Mouse (Mus musculus) layer of hippocampus, adult 9-11 months (tissue): ENCODE data around the gene Sox5.

Experiments
- DNase-seq: peaks from one replicate; pipeline ENCODE4 v3.0.0; 2022

Sox5 gene

DNA sequence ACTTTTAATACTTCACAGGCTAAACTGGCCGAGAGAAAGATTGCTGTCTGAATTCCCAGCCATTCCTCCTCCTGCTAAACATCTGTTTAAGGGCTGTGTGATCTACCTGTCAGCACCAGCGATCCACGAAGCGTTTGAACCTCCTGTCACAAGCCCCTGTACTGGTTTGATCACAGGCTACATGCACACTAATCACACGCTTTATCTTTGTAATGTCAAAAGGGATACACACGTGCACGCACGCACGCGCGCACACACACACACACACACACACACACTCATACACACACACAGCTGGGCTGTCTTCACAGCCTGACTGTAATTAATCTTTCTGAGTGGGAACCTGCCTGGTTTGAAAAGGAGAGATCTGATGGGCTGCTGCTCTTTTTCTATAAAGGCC is 784.2 kb downstream of the Sox5 start:
- no peak for DNase-seq

DNA sequence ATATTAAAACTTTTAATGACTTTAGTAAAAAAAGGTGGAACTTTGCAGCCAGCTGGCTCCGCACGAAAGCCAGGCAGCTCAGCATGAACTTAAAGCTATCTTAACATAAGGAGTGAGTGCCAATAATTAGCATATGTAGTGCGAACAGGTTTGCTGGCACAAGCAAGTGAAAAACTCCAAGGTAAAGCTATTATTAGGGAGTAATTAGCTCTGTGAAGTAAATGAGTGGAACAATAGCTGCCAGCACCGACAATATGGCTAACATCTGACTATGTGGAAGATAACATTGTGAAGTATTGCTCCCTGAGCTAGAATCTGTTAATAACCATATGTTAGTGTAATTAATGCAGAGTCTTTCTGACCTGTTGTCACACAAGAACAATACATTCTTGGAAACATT is 786.7 kb downstream of the Sox5 start:
- DNase-seq = peak; percentile 39

DNA sequence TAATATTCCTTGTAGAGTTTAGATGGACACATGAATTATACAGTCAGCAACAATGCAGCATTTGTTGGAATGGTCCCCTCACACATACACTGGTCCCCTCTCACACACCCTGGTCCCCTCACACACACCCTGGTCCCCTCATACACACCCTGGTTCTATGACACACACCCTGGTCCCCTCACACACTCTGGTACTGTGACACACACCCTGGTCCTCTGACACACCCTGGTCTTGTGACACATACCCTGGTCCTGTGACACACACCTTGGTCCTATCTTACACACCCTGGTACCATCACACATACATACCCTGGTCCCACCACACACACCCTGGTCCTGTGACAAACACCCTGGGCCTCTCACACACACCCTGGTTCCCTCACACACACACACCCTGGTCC is 794.2 kb downstream of the Sox5 start:
- no peak for DNase-seq

DNA sequence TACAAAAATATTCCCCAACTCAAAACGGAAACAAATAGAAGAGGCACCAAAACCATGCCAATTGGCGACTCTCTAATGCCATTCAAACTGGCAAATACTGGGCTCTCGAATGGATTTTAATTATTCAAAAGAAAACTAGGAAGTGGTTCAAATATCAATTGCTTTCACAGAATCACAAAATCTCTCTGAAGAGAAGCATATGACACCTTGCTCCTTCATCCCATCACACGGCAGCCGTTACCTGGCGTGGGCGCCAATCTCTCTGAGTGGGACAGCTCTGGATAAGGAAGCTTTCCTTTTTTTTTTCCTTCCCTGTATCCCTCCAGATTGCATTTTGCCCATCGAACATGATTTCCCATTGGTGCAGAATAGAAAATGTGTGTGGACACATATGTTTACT is 801.6 kb downstream of the Sox5 start:
- no peak for DNase-seq

DNA sequence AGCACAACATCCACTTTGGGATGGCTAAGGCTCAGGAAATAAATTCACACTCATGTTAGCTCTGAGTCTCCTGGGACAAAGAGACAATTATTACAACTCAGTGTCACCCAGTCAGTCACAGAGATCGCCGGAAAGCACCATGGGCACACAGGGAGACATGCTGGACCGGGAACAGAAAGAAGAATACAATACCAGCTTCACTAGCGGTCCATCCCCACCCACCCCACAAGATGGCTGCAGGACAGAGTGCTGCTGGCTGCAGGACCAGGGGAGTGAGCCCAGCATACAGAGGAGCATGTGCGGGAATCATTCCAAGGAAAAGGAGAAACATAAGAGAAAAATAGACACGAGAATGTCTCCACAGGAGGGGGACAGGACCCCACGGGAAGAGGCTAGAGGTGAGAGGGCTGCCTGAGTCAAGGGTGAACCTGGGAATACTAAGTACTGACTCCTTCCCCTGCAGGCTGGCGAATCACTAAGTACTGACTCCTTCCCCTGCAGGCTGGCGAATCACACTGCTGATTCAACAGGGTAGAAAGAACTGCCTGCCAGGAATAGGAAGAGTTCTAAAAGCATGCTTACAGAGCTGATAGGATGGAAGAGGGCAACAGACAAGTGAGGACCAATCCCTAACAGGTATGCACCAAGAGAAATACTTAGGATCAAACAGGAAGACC is 813.9 kb downstream of the Sox5 start:
- no peak for DNase-seq

DNA sequence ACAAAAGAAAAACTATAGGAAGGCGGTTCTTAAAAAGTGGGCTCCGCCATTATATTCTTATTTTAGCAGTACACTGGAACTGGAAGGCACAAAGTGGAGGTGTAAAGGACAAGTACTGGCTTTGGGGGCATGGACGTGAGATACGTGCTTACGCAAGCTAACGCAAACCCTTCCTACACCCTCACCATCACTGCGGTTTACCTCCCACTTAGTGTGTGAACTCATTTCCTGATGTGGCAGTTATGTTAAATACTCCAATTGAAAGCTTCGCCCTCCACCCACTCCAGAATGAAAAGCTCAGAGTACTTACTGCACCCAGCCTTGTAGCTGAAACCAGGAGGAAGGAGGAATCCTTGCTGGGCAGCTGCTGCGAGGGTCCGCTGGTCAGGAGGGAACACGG is 821.3 kb downstream of the Sox5 start:
- no peak for DNase-seq

DNA sequence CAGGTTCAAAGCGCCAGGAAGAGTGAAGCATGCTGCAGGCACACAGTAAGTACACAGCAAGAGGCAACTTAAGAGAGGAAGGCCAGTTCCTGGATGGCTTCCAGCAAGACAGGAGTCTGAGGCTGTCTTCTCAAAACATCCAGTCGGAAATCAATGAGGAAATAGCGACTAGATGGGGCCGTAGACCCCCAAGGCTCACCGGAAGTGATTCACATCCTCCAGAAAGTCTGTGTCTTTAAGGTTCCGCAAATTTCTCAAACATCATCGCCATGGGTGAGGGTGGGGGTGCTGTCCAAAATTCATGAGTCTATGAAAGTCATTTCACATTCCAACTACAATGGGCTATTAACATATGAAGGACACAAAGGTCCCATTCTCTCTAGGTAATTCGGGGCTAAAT is 821.7 kb downstream of the Sox5 start:
- no peak for DNase-seq

DNA sequence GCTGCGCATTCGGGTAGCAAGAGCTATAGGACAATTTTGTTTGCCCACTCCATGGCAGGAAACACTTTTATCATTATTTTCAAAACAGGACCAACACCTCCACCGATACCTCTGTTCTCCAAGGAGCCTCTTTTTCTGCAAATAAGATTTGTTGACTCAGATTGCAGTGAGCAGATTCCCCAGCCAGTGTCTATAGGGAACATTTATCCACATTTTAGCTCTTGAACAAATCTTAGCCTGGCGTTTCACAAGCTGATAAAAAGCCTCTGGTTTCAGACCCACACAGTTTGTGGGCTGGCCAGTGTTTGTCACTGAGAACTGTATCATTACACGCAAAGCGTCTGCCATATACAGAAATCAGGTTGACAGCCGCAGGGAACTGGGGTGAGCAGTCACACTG is 823.4 kb downstream of the Sox5 start:
- no peak for DNase-seq

DNA sequence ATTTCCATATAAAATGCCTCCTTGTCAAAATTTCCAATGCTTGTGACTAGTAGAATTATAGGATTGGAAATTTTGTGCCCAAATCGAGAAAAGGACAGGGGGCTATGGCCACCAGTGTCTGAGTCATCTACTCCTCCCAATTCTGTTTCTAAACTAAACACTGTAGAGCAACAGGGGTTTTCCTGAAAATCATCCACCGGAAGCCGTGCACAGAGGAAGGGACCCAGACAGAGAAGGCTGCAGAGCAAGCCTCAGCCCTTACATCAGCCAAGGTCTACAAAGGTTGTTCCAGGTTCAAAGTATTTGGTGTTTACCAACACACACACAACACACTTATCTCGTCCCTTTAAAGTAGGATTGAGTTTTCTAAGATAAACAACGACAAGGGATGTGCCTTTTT is 824.7 kb downstream of the Sox5 start:
- DNase-seq = no peak

DNA sequence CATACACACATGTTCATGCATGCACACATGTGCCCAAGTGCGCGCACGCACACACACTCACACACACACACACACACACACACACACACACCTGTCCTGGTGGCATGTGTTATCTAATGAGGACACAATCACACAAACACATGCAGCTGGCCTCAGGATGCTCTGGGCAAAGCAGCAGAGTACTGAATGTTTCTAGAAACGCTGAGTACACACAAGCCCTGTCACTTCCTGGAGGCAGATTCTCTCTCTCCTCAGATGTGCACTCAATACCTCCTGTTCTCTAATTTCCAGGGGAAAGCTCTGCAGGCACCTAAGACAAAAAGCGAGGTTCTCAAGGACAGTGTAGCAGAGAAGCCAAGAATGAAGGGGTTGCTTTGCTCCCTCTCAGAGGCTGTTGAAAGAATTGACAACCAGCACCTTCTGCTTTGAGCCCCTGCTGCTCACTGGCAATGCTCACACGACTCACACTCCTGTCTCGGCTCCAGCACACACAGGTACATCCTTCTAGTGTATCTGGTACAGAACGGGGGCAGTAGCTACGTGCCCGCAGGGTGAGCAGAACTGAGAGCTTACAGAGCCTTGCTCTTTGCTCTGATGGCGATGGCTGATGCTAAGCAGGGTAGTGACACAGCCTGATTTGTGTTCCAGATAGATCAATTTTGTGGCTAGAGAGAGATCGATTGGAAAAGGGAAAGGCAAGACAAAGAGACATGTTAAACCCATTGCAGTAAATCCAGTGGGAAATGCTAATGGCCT is 833.0 kb downstream of the Sox5 start:
- no peak for DNase-seq

DNA sequence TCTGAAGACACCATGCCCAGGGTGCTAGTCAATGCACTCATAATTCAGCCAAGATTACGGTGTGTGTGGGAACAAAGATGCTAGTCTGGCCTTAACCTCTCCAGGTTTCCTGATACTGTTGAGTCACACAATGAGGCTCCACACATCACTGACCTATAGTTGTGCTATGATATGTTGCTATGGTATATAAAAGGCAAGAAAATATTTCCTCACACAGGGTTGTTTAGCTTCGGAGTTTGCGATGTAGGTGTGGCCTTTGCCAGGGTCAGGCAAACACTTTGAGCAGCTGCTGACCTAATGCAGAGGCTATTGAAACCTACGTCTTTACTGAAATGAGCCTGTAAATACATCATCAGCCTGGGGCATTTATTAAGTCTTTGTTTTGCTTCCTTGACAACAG is 833.7 kb downstream of the Sox5 start:
- DNase-seq = no peak

DNA sequence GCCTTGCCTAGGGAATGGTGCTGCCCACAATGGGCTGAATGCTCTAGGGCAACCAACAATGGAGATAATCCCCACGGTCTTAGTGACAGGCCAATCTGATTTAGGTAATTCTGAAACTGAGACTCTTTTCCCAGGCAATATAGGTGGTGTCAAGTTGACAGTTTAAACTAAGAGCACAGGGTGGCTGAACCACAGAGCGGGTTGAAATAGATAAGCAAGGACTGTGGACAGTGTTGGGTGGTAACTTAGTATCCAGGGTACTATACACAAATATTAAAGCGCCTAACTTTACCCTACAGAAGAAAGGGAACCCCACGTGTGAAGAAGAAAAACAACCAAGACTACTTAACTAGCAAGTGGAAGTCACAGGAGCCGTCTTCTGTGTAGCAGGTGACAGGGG is 838.7 kb downstream of the Sox5 start:
- no peak for DNase-seq

DNA sequence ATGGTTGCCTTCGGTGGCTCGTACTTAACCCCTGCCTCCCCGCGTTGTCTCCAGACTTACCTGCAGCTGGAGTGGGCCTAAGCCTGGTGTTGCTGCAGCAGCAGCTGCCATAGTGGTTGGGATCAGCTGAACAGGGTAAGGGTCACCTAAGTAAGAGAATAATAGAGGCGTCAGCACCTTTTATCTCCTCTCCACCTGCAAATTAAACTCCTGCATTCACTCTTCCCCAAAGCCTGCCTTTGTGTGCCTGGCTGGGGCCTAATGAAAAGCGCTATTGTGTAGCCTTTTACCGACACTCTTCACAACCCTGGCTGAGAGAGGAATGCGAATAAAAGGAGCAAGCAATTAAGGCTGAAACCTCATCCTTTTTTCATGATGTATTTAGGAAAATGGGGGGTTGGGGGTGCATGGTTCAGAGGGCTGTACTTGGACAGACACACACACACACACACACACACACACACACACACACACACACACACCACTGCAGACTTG is 840.4 kb downstream of the Sox5 start:
- DNase-seq = no peak

DNA sequence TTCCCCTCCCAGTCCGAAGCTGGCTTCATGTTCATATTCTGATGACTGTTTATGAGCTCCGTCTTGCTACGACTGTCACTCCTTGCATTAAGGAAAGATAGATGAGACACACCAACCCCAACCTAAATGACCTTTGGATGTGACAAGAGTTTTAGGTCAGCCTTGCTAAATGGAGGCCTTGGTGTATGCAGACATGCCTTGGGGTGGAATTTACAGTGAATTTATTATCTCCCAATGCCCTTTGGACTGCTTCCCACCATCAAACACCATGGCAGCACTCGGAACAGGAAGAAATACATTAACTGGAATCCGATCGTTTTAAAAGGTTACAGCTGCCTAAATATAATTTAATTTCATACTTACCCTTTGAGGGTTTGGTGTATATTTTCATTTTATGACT is 858.6 kb downstream of the Sox5 start:
- no peak for DNase-seq

DNA sequence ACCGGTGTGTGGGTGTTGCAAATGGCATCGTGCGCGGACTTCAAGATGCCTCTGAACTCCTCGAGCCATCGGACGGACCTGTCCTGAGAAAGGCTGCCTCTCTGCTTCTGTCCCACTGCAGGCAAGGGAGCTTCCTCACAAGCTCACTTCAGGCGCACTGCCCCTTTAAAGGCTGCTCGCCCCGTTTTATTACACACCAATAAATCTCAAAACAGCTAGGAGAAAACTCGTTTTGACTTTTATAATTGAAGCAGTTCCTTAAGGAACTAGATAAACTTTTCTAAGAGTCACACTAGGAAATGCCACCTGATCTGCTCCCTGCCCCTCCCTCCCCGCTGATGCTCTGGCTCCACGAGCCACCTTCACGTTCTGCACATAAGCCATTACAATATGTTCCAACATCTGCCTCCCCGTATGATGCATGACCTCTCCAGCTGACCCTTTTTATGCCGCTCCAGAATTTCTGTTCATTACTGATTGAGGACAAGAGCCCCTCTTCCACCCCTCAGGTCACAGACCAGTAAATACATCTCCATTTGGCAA is 863.3 kb downstream of the Sox5 start:
- no peak for DNase-seq

DNA sequence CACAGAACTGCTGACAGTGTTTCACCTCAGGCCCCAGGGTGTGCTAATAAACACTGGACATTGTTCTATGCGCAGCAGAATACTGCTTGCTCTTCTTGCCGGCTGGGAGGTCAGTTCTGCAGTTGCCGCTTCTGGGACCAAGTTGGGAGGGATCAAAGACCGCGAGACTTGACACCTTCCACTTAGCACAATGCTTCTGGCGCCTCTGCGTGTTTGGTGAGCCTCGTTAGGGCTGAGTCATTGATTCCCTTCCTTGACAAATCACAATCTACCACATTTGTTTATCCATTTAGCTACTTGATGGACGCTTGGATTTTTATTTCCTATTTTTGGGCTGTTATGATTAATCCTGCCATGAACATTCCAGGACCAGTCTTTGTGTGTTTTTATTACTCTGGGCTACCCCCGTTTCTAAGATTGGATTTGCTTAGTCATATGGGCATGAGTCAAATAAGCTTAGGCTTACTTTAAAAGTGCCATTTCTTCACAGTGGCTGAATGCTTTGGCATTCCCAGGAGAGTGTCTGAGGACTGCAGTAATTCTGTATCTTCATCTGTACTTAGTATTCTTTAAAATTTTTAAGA is 865.5 kb downstream of the Sox5 start:
- DNase-seq = no peak

DNA sequence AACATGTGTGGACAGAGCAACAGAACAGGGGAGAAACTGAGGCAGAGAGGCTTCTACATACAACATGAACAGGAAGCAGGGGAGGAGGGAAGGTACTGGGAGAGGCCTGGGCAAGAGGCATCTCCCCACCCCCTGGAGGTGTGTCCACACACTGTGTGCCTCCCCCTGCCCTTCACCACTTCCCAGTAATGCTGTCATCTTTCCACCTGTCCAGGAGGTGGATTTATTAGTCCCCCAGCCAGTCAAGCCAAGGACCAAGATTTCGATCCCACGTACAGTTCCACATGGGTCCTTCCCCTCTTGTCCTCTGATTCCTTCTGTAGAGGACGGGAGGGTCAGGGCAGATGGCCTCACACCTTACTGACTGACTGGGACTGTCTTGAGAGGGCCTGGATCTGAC is 866.1 kb downstream of the Sox5 start:
- DNase-seq = no peak

DNA sequence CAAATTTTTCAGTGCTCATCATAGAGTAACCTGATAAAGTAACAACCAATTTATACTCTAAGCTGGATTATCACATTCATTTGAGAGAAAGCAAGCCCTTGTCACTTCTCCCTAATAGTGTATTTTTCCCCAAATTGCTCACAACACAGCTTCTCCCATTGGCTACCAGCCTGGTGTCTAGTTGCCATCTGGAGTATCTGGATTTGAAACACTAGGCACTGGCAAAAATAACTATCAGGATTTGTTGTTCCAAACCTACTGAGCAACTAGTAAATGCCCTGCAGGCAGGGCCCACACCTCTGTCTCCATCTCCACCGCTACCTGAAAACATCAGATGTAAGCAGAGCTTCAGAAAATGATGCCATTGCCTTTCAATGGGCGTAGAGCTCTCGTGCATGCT is 869.5 kb downstream of the Sox5 start:
- DNase-seq = peak; percentile 55

DNA sequence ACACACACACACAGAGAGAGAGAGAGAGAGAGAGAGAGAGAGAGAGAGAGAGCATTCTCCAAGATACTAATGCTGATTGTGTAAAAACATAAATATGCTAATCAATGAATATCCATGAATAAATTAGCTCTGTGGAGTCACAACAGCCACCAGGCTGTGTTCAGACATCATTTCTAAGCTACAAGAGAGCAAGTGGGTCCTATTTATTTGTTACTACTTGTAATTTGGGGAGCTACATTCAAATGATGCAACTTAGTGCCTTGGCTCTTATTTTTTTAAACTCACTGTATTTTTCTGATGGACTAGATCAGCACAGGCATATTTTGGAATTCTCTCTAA is 877.1 kb downstream of the Sox5 start:
- no peak for DNase-seq

DNA sequence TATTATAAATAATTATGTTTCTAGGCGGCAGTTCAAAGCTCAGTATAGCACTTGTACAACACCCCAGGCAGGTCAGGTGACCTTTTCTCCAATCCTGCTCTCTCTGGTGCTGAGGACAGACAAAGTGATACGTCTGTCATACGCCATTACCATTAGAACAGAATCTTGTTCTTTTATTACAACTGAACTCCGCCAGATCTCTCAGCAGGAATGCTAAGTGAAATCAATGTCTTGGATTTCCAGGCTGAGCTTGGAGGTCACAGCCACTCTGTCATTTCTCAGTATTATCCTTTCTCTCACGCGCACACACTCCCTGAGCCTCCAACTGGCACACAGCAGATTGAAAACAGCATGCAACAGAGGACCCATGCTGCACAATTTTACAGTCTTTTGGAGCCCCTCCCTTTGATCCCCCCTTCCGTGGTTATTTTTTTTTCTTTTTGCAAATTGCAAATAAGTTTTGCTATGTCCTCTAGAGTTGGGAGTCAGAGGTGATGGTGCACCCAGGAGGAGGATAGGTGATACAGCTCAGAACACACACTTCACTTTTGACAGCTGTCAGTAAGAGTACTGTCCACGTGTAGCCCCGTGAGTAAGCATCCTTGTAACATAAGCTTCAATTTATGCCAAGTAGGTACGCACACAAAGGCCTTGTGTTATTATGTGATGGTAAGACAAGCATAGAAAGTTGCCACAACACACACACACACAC is 877.6 kb downstream of the Sox5 start:
- DNase-seq = no peak

DNA sequence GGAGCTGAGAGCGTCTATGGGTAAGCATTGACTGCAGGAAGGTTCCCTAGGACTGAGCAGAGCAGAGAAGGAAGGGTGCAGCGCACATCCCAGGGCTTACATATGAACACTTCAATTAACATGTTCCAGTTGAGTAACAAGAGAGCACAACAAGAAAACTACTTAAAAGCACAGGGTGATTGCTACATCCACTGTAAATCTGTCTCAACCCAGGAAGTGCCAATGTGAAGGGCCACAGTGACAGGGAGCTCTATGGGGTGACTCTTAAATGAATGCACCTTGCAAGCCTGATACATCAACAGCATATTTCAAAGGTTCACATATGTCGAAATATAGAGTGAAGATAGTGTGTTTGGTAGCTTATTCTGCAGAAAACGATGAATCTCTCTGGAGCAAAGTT is 880.9 kb downstream of the Sox5 start:
- no peak for DNase-seq

DNA sequence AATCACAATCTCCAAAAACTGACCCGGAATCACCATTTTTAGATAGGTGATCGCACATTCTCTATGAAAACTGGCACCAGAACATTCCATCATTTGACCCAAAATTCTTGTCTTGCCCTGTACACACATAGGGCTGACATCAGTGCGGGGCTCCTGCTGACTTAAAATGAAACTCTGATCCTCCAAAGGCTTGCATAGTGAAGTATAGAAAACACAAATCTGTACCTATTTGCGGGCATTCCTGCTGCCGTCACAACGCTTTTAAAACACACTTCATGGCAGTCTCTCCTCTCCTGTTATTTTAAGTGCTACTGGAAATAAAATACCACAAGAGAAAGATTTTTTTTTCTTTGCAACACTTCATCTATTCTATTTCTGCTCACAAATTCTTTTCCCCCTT is 886.7 kb downstream of the Sox5 start:
- DNase-seq = no peak

DNA sequence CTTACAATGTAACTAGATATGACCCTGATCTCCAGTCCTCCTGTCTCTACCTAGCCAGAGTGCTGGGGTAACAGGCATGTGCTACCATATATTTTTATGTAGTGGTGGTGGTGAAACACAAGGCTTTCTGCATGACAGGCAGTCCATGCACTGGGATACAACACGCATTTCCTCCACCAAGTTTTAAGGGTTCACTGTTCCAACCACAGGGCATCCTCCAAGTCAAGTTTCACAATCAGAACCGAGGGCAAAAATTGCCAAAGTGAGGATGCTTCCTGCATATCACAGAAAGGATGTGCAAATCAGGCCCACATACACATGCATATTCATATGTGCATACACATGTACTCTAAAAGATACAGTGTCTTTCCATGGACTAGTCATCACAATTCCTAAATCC is 888.9 kb downstream of the Sox5 start:
- DNase-seq = no peak

DNA sequence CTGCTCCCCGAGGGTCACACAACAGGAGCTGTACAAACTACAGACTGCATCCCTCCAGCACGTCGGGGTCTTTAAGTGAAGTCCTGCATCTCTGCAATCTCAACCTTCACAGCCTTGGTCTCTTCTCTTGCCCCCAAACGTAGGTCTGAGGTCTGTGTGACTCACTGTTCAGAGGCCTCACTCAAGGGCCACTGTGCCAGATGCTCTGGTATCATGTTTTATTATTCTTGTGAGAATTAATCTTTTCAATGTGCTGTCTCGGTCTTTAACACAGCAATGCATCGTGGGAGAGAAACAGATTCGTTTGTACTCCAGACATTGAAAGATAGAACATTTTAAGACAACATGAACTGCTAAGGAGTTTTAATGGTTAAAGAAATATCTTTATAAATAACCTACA is 893.2 kb downstream of the Sox5 start:
- no peak for DNase-seq
